Comparison of ENCODE assay signal across 8 mouse cellular contexts in genomic region chr2:32908796-32909195, GRCm38 (mm10). TPM values are rescaled to one million over a fixed set of nuclear protein-coding genes. Genes with fewer than 3 reads are reported as not detected.
DNase-seq lines count a peak whose midpoint lies in the region; ATAC-seq and TF ChIP-seq lines count a peak whose summit lies in the region.

No protein-coding gene starts in this region.

- H3K9me3 ChIP-seq in kidney, postnatal 0 days (replicated peaks; ENCODE audit: low read length): no peaks in the 10 kb centered on the region
- H3K9me3 ChIP-seq in midbrain, embryonic 16.5 days (replicated peaks; ENCODE audit: control insufficient read depth, low read length, poor library complexity, severe bottlenecking): no peaks in the 10 kb centered on the region

- ATAC-seq in kidney, postnatal 0 days (replicated peaks; ENCODE audit: low FRiP score, low read depth): no peak
- ATAC-seq in midbrain, embryonic 16.5 days: no peak

- H3K36me3 ChIP-seq in kidney, postnatal 0 days (ENCODE audit: insufficient read depth, low read length): peaks cover 8% of the 10 kb centered on the region
- peaks cover 10% of the 10 kb centered on the region; the same call in 1 of the 2 replicates for H3K36me3 ChIP-seq in midbrain, embryonic 16.5 days (ENCODE audit: control insufficient read depth, insufficient read depth, low read length)

- peaks cover 31% of the 10 kb centered on the region for H3K4me1 ChIP-seq in kidney, postnatal 0 days (replicated peaks; ENCODE audit: insufficient read depth, low read length)
- peaks cover 16% of the 10 kb centered on the region for H3K4me1 ChIP-seq in midbrain, embryonic 16.5 days (ENCODE audit: control insufficient read depth, insufficient read depth, low read length)

- no peaks in the 10 kb centered on the region for H3K27me3 ChIP-seq in kidney, postnatal 0 days (ENCODE audit: insufficient read depth, low read length)
- no peaks in the 10 kb centered on the region for H3K27me3 ChIP-seq in midbrain, embryonic 16.5 days (ENCODE audit: control insufficient read depth, insufficient read depth, low read depth, low read length)

- no peak for TF ChIP-seq CTCF in gastrocnemius, adult 2 months (IDR thresholded peaks at IDR 0.05)
- no peak for TF ChIP-seq CTCF in kidney, postnatal 0 days (IDR thresholded peaks at IDR 0.05; ENCODE audit: low read depth)

- intact Hi-C loops in gastrocnemius, adult 2 months (cut with DNase I): no loop called here

- H3K4me3 ChIP-seq in gastrocnemius, adult 2 months: no peak overlapping the region
- no peak overlapping the region for H3K4me3 ChIP-seq in kidney, postnatal 0 days (replicated peaks; ENCODE audit: low read depth, low read length)
- H3K4me3 ChIP-seq in midbrain, embryonic 16.5 days (ENCODE audit: low read depth, low read length): no peak overlapping the region

- H3K4me2 ChIP-seq in kidney, postnatal 0 days (ENCODE audit: low read length): peak overlapping the region; percentile 30; the same call in 1 of the 2 replicates
- H3K4me2 ChIP-seq in midbrain, embryonic 16.5 days (ENCODE audit: low read length): no peak overlapping the region

- peak overlapping the region; percentile 23; the same call in 1 of the 2 replicates for H3K9ac ChIP-seq in kidney, postnatal 0 days (ENCODE audit: low read depth, low read length)
- peak overlapping the region; percentile 36; the same call in 1 of the 2 replicates for H3K9ac ChIP-seq in midbrain, embryonic 16.5 days (ENCODE audit: low read depth, low read length)

- peak overlapping the region; percentile 74 for H3K27ac ChIP-seq in gastrocnemius, adult 2 months
- H3K27ac ChIP-seq in kidney, postnatal 0 days: peak overlapping the region; percentile 90
- H3K27ac ChIP-seq in midbrain, embryonic 16.5 days (ENCODE audit: low read length): peak overlapping the region; percentile 63

- 32% methylated on average over 11 of the region's 11 CpGs for WGBS in kidney, postnatal 0 days
- WGBS in midbrain, embryonic 16.5 days: 29% methylated on average over 11 of the region's 11 CpGs

- DNase-seq in gastrocnemius, adult 2 months: no peak
- DNase-seq in gastrocnemius, postnatal 4 days (ENCODE audit: low spot score in 2 of 2): no peak
- peak; percentile 97 for DNase-seq in heart, adult 11 months
- DNase-seq in kidney, postnatal 0 days (ENCODE audit: low spot score): peak; percentile 69
- DNase-seq in Muller cell, postnatal 12 days (ENCODE audit: inconsistent ontology term): no peak
- no peak for DNase-seq in thymus, adult 18-20 months
- DNase-seq in gastrocnemius, postnatal 25 days: no peak

RNA-seq across cellular contexts. Expression of gene Fam129b, which starts 32.9 kb away (rescaled TPM):
- 1 to 10 TPM; 4.8 to 7.2 TPM for total RNA-seq in gastrocnemius, adult 2 months (2021)
- 10 to 100 TPM; 26.8 to 27.5 TPM for total RNA-seq in gastrocnemius, postnatal 4 days (2021)
- 41.1 and 42.2 TPM in 2 replicates for polyA plus RNA-seq in kidney, postnatal 0 days (2015; fragmentation: Nextera tagmentation; extraction: Ambion mirVana)
- polyA plus RNA-seq in midbrain, embryonic 16.5 days (2015; fragmentation: Nextera tagmentation; extraction: Ambion mirVana): 25.3 and 27.4 TPM in 2 replicates
- total RNA-seq in gastrocnemius, postnatal 25 days (2021): 10 to 100 TPM in 1 of 2 experiments, 1 to 10 TPM in 1; 8.1 to 12.4 TPM

RNA-seq across cellular contexts. Expression of gene Rpl12, which starts 52.6 kb away (rescaled TPM):
- total RNA-seq in gastrocnemius, adult 2 months (2021): 10 to 100 TPM; 80.6 to 90.3 TPM
- total RNA-seq in gastrocnemius, postnatal 4 days (2021): 100 to 1,000 TPM; 212 to 221 TPM
- 173 and 195 TPM in 2 replicates for polyA plus RNA-seq in kidney, postnatal 0 days (2015; fragmentation: Nextera tagmentation; extraction: Ambion mirVana)
- 76.2 and 81.9 TPM in 2 replicates for polyA plus RNA-seq in midbrain, embryonic 16.5 days (2015; fragmentation: Nextera tagmentation; extraction: Ambion mirVana)
- 10 to 100 TPM; 52.0 to 67.4 TPM for total RNA-seq in gastrocnemius, postnatal 25 days (2021)

RNA-seq across cellular contexts. Expression of gene Lrsam1, which starts 52.6 kb away (rescaled TPM):
- total RNA-seq in gastrocnemius, adult 2 months (2021): 10 to 100 TPM in 1 of 2 experiments, 1 to 10 TPM in 1; 9.9 to 14.1 TPM
- 10 to 100 TPM; 20.0 to 22.0 TPM for total RNA-seq in gastrocnemius, postnatal 4 days (2021)
- 8.6 and 9.0 TPM in 2 replicates for polyA plus RNA-seq in kidney, postnatal 0 days (2015; fragmentation: Nextera tagmentation; extraction: Ambion mirVana)
- 24.7 and 29.0 TPM in 2 replicates for polyA plus RNA-seq in midbrain, embryonic 16.5 days (2015; fragmentation: Nextera tagmentation; extraction: Ambion mirVana)
- total RNA-seq in gastrocnemius, postnatal 25 days (2021): 10 to 100 TPM; 10.4 to 13.5 TPM

Comparison
In these comparisons a context has a peak if more than half of its experiments do, and no peak if none do; other contexts are left out.
1. DNase-seq: peak in heart, adult 11 months (single experiment) and kidney, postnatal 0 days (single experiment); none in gastrocnemius, adult 2 months (single experiment), gastrocnemius, postnatal 4 days (0 of 2), Muller cell, postnatal 12 days (single experiment), thymus, adult 18-20 months (0 of 2) and gastrocnemius, postnatal 25 days (single experiment).
2. Peak in every context shown above with its lines, with median percentiles within 50 percentile points of each other: H3K27ac ChIP-seq.